Mouse (Mus musculus): Measurements from ENCODE around the gene Tnnt3. TPM values are rescaled to one million over a fixed set of nuclear protein-coding genes. Genes with fewer than 3 reads are reported as not detected.

Gene Tnnt3
- polyA plus RNA-seq, 1 experiment from 2014 or later: 10.4 TPM

- 28% methylated on average over 1 of the region's 1 CpGs for WGBS
These were observed 56.0 kb downstream of the Tnnt3 start for GRCm38 (mm10) chr7:142554625-142555024.

GRCm38 (mm10) chr7:142555366-142556088 lies 56.9 kb downstream of the Tnnt3 start:
- WGBS: 84% methylated on average over 8 of the region's 8 CpGs
- Histone ChIP-seq H3K4me3 (no peak overlapping the region), H3K9me3 (no peaks in the 10 kb centered on the region), H3K27me3 (ENCODE audit: insufficient read depth, poor library complexity, severe bottlenecking) (no peaks in the 10 kb centered on the region), H3K4me1 (peaks cover 97% of the 10 kb centered on the region), H3K27ac (peak overlapping the region; percentile 95), H3K36me3 (no peaks in the 10 kb centered on the region)
- DNase-seq (ENCODE audit: low spot score): no peak

More at GRCm38 (mm10) chr7:142554625-142555024, 56.0 kb downstream of the Tnnt3 start:
- Histone ChIP-seq H3K27ac (peak overlapping the region; percentile 95), H3K36me3 (no peaks in the 10 kb centered on the region), H3K4me1 (peaks cover 96% of the 10 kb centered on the region), H3K9me3 (no peaks in the 10 kb centered on the region), H3K27me3 (ENCODE audit: insufficient read depth, poor library complexity, severe bottlenecking) (no peaks in the 10 kb centered on the region), H3K4me3 (no peak overlapping the region)
- DNase-seq (ENCODE audit: low spot score): no peak

- H3K36me3 ChIP-seq: no peaks in the 10 kb centered on the region
- H3K4me1 ChIP-seq: peaks cover 97% of the 10 kb centered on the region
- no peaks in the 10 kb centered on the region for H3K9me3 ChIP-seq
- H3K27me3 ChIP-seq (ENCODE audit: insufficient read depth, poor library complexity, severe bottlenecking): no peaks in the 10 kb centered on the region
- H3K27ac ChIP-seq: peak overlapping the region; percentile 95
- WGBS: 98% methylated on average over 2 of the region's 2 CpGs
- H3K4me3 ChIP-seq: no peak overlapping the region
- DNase-seq (ENCODE audit: low spot score): no peak
These were observed 57.4 kb downstream of the Tnnt3 start for GRCm38 (mm10) chr7:142556089-142556476.

GRCm38 (mm10) chr7:142557696-142558095 lies 59.1 kb downstream of the Tnnt3 start:
- no peaks in the 10 kb centered on the region for H3K36me3 ChIP-seq
- H3K27me3 ChIP-seq (ENCODE audit: insufficient read depth, poor library complexity, severe bottlenecking): no peaks in the 10 kb centered on the region
- no peaks in the 10 kb centered on the region for H3K9me3 ChIP-seq
- H3K4me1 ChIP-seq: peaks cover 97% of the 10 kb centered on the region
- DNase-seq (ENCODE audit: low spot score): no peak
- H3K4me3 ChIP-seq: no peak overlapping the region
- WGBS: 18% methylated on average over 6 of the region's 6 CpGs
- peak overlapping the region; percentile 95 for H3K27ac ChIP-seq

- peak overlapping the region; percentile 95 for H3K27ac ChIP-seq
- no peaks in the 10 kb centered on the region for H3K36me3 ChIP-seq
- peaks cover 98% of the 10 kb centered on the region for H3K4me1 ChIP-seq
- no peak for DNase-seq (ENCODE audit: low spot score)
- no peak overlapping the region for H3K4me3 ChIP-seq
- H3K27me3 ChIP-seq (ENCODE audit: insufficient read depth, poor library complexity, severe bottlenecking): no peaks in the 10 kb centered on the region
- 96% methylated on average over 9 of the region's 9 CpGs for WGBS
- no peaks in the 10 kb centered on the region for H3K9me3 ChIP-seq
These were observed 60.0 kb downstream of the Tnnt3 start for GRCm38 (mm10) chr7:142558511-142559146.

- Histone ChIP-seq H3K27ac (peak overlapping the region; percentile 95), H3K4me1 (peaks cover 98% of the 10 kb centered on the region), H3K36me3 (no peaks in the 10 kb centered on the region), H3K9me3 (no peaks in the 10 kb centered on the region), H3K4me3 (no peak overlapping the region), H3K27me3 (ENCODE audit: insufficient read depth, poor library complexity, severe bottlenecking) (no peaks in the 10 kb centered on the region)
- WGBS: 30% methylated on average over 5 of the region's 5 CpGs
- no peak for DNase-seq (ENCODE audit: low spot score)
These were observed 61.1 kb downstream of the Tnnt3 start for GRCm38 (mm10) chr7:142559651-142560175.

- 11% methylated on average over 18 of the region's 18 CpGs for WGBS
- H3K27me3 ChIP-seq (ENCODE audit: insufficient read depth, poor library complexity, severe bottlenecking): no peaks in the 10 kb centered on the region
- no peaks in the 10 kb centered on the region for H3K36me3 ChIP-seq
- peak overlapping the region; percentile 95 for H3K27ac ChIP-seq
- no peaks in the 10 kb centered on the region for H3K9me3 ChIP-seq
- peaks cover 98% of the 10 kb centered on the region for H3K4me1 ChIP-seq
- DNase-seq (ENCODE audit: low spot score): peak; percentile 88
- peak overlapping the region; percentile 28 for H3K4me3 ChIP-seq
These were observed 62.6 kb downstream of the Tnnt3 start for GRCm38 (mm10) chr7:142560942-142561855.

GRCm38 (mm10) chr7:142561856-142562404 lies 63.3 kb downstream of the Tnnt3 start:
- no peaks in the 10 kb centered on the region for H3K27me3 ChIP-seq (ENCODE audit: insufficient read depth, poor library complexity, severe bottlenecking)
- no peaks in the 10 kb centered on the region for H3K9me3 ChIP-seq
- H3K27ac ChIP-seq: peak overlapping the region; percentile 95
- H3K36me3 ChIP-seq: no peaks in the 10 kb centered on the region
- WGBS: 71% methylated on average over 4 of the region's 4 CpGs
- no peak for DNase-seq (ENCODE audit: low spot score)
- peaks cover 99% of the 10 kb centered on the region for H3K4me1 ChIP-seq
- no peak overlapping the region for H3K4me3 ChIP-seq

- Histone ChIP-seq H3K4me3 (no peak overlapping the region), H3K4me1 (peaks cover 99% of the 10 kb centered on the region), H3K9me3 (no peaks in the 10 kb centered on the region), H3K27ac (peak overlapping the region; percentile 95), H3K36me3 (no peaks in the 10 kb centered on the region), H3K27me3 (ENCODE audit: insufficient read depth, poor library complexity, severe bottlenecking) (no peaks in the 10 kb centered on the region)
- no peak for DNase-seq (ENCODE audit: low spot score)
- WGBS: 27% methylated on average over 6 of the region's 6 CpGs
These were observed 64.5 kb downstream of the Tnnt3 start for GRCm38 (mm10) chr7:142563168-142563567.

- Histone ChIP-seq H3K27me3 (ENCODE audit: insufficient read depth, poor library complexity, severe bottlenecking) (no peaks in the 10 kb centered on the region), H3K27ac (peak overlapping the region; percentile 95), H3K4me1 (peaks cover 99% of the 10 kb centered on the region), H3K9me3 (no peaks in the 10 kb centered on the region), H3K4me3 (no peak overlapping the region), H3K36me3 (no peaks in the 10 kb centered on the region)
- WGBS: 45% methylated on average over 11 of the region's 11 CpGs
- DNase-seq (ENCODE audit: low spot score): no peak
These were observed 66.5 kb downstream of the Tnnt3 start for GRCm38 (mm10) chr7:142564955-142565643.

All from heart, embryonic 10.5 days (tissue).